In genomic region chr4:133337833-133338520, GRCm38 (mm10) we compare ENCODE assay signal across 8 mouse cellular contexts. TPM values are rescaled to one million over a fixed set of nuclear protein-coding genes. Genes with fewer than 3 reads are reported as not detected.
DNase-seq lines count a peak whose midpoint lies in the region; ATAC-seq and TF ChIP-seq lines count a peak whose summit lies in the region.

No protein-coding gene starts in this region.

- peaks cover 5% of the 10 kb centered on the region; the same call in 1 of the 2 replicates for H3K4me1 ChIP-seq in embryonic facial prominence, embryonic 14.5 days (ENCODE audit: control insufficient read depth, insufficient read depth, low read length)
- H3K4me1 ChIP-seq in limb, embryonic 14.5 days (ENCODE audit: control insufficient read depth, insufficient read depth, low read length): peaks cover 9% of the 10 kb centered on the region
- H3K4me1 ChIP-seq in stomach, embryonic 14.5 days (ENCODE audit: control insufficient read depth, insufficient read depth, low read length): no peaks in the 10 kb centered on the region; the same call in 1 of the 2 replicates

- WGBS in embryonic facial prominence, embryonic 14.5 days: 11% methylated on average over 14 of the region's 14 CpGs
- WGBS in limb, embryonic 14.5 days: 10% methylated on average over 14 of the region's 14 CpGs
- 9% methylated on average over 14 of the region's 14 CpGs for WGBS in stomach, embryonic 14.5 days

- peak overlapping the region; percentile 79 for H3K9ac ChIP-seq in embryonic facial prominence, embryonic 14.5 days (ENCODE audit: low read depth, low read length)
- peak overlapping the region; percentile 80 for H3K9ac ChIP-seq in limb, embryonic 14.5 days (ENCODE audit: low read depth, low read length, severe bottlenecking)
- H3K9ac ChIP-seq in stomach, embryonic 14.5 days (replicated peaks; ENCODE audit: low read depth, low read length): peak overlapping the region; percentile 6; the same call in 1 of the 2 replicates

- H3K27ac ChIP-seq in gastrocnemius, adult 2 months: peak overlapping the region; percentile 92
- no peak overlapping the region for H3K27ac ChIP-seq in embryonic facial prominence, embryonic 14.5 days (replicated peaks; ENCODE audit: low read depth, low read length)
- H3K27ac ChIP-seq in limb, embryonic 14.5 days (replicated peaks; ENCODE audit: low read depth, low read length): no peak overlapping the region
- H3K27ac ChIP-seq in stomach, embryonic 14.5 days (ENCODE audit: low read length): no peak overlapping the region; the same call in 1 of the 2 replicates

- peak overlapping the region; percentile 69 for H3K4me2 ChIP-seq in embryonic facial prominence, embryonic 14.5 days (ENCODE audit: low read depth, low read length)
- peak overlapping the region; percentile 74 for H3K4me2 ChIP-seq in limb, embryonic 14.5 days (replicated peaks; ENCODE audit: low read depth, low read length, severe bottlenecking)
- peak overlapping the region; percentile 73 for H3K4me2 ChIP-seq in stomach, embryonic 14.5 days (replicated peaks; ENCODE audit: low read depth, low read length)

- no peak for TF ChIP-seq POLR2A in limb, embryonic 14.5 days (IDR thresholded peaks at IDR 0.05; ENCODE audit: borderline replicate concordance, extremely low read depth, insufficient read depth, insufficient read length)

- no peak for DNase-seq in gastrocnemius, adult 2 months
- no peak for DNase-seq in gastrocnemius, postnatal 36 days
- peak; percentile 48 for DNase-seq in 3T3-L1 (ENCODE audit: low read depth, low spot score)
- DNase-seq in embryonic facial prominence, embryonic 14.5 days (ENCODE audit: low spot score): no peak
- no peak for DNase-seq in limb, embryonic 14.5 days (ENCODE audit: low spot score)
- no peak for DNase-seq in frontal cortex, postnatal 25 days (ENCODE audit: low spot score in 2 of 2)
- DNase-seq in urinary bladder, adult 18-20 months (ENCODE audit: low spot score in 2 of 2): no peak

- peak overlapping the region; percentile 86 for H3K4me3 ChIP-seq in gastrocnemius, adult 2 months
- peak overlapping the region; percentile 69 for H3K4me3 ChIP-seq in embryonic facial prominence, embryonic 14.5 days (ENCODE audit: low read depth, low read length)
- peak overlapping the region; percentile 89 for H3K4me3 ChIP-seq in limb, embryonic 14.5 days (replicated peaks; ENCODE audit: low read length)
- peak overlapping the region; percentile 89 for H3K4me3 ChIP-seq in stomach, embryonic 14.5 days (ENCODE audit: low read depth, low read length)

- ATAC-seq in embryonic facial prominence, embryonic 14.5 days (ENCODE audit: low read depth): no peak
- no peak for ATAC-seq in limb, embryonic 14.5 days (ENCODE audit: low FRiP score, low read depth)
- no peak for ATAC-seq in stomach, embryonic 14.5 days (ENCODE audit: insufficient number of reproducible peaks, insufficient read depth, low FRiP score, low read depth)

- intact Hi-C loops in gastrocnemius, adult 2 months (cut with DNase I): no loop called here
- intact Hi-C loops in gastrocnemius, postnatal 36 days (cut with DNase I): no loop called here

- H3K36me3 ChIP-seq in embryonic facial prominence, embryonic 14.5 days (ENCODE audit: control insufficient read depth, insufficient read depth, low read length): no peaks in the 10 kb centered on the region
- no peaks in the 10 kb centered on the region for H3K36me3 ChIP-seq in limb, embryonic 14.5 days (ENCODE audit: control insufficient read depth, insufficient read depth, low read length)
- no peaks in the 10 kb centered on the region for H3K36me3 ChIP-seq in stomach, embryonic 14.5 days (ENCODE audit: control insufficient read depth, insufficient read depth, low read length)

- TF ChIP-seq CTCF in gastrocnemius, adult 2 months (IDR thresholded peaks at IDR 0.05): no peak

- H3K27me3 ChIP-seq in embryonic facial prominence, embryonic 14.5 days (replicated peaks; ENCODE audit: control insufficient read depth, insufficient read depth, low read length): no peaks in the 10 kb centered on the region
- no peaks in the 10 kb centered on the region for H3K27me3 ChIP-seq in limb, embryonic 14.5 days (ENCODE audit: control insufficient read depth, insufficient read depth, low read length)
- no peaks in the 10 kb centered on the region for H3K27me3 ChIP-seq in stomach, embryonic 14.5 days (ENCODE audit: control insufficient read depth, insufficient read depth, low read length)

- no peaks in the 10 kb centered on the region for H3K9me3 ChIP-seq in embryonic facial prominence, embryonic 14.5 days (ENCODE audit: control insufficient read depth, low read length)
- H3K9me3 ChIP-seq in limb, embryonic 14.5 days (ENCODE audit: control insufficient read depth, low read length): no peaks in the 10 kb centered on the region
- no peaks in the 10 kb centered on the region for H3K9me3 ChIP-seq in stomach, embryonic 14.5 days (ENCODE audit: control insufficient read depth, low read depth, low read length)

RNA-seq across cellular contexts. Expression of gene Wdtc1, which starts 15.3 kb away (rescaled TPM):
- total RNA-seq in gastrocnemius, adult 2 months (2021): 10 to 100 TPM; 86.7 to 93.4 TPM
- 10 to 100 TPM; 85.6 to 88.5 TPM for total RNA-seq in gastrocnemius, postnatal 36 days (2021)
- polyA plus RNA-seq in embryonic facial prominence, embryonic 14.5 days (2014; fragmentation: Nextera tagmentation; extraction: Ambion mirVana): 17.4 and 17.6 TPM in 2 replicates
- polyA plus RNA-seq in limb, embryonic 14.5 days (2012; rRNA removed): 27.8 and 35.9 TPM in 2 replicates
- polyA plus RNA-seq in limb, embryonic 14.5 days (2014; fragmentation: Nextera tagmentation; extraction: Ambion mirVana): 17.6 and 18.6 TPM in 2 replicates
- polyA plus RNA-seq in stomach, embryonic 14.5 days (2014; fragmentation: Nextera tagmentation; extraction: Ambion mirVana): 18.5 and 19.9 TPM in 2 replicates

RNA-seq across cellular contexts. Expression of gene Slc9a1, which starts 31.5 kb away (rescaled TPM):
- total RNA-seq in gastrocnemius, adult 2 months (2021): 10 to 100 TPM in 1 of 2 experiments, 1 to 10 TPM in 1; 8.1 to 11.7 TPM
- total RNA-seq in gastrocnemius, postnatal 36 days (2021): 1 to 10 TPM; 8.3 to 9.8 TPM
- 9.2 and 11.0 TPM in 2 replicates for polyA plus RNA-seq in embryonic facial prominence, embryonic 14.5 days (2014; fragmentation: Nextera tagmentation; extraction: Ambion mirVana)
- 36.7 and 46.7 TPM in 2 replicates for polyA plus RNA-seq in limb, embryonic 14.5 days (2012; rRNA removed)
- polyA plus RNA-seq in limb, embryonic 14.5 days (2014; fragmentation: Nextera tagmentation; extraction: Ambion mirVana): 11.4 and 11.5 TPM in 2 replicates
- 9.8 and 10.6 TPM in 2 replicates for polyA plus RNA-seq in stomach, embryonic 14.5 days (2014; fragmentation: Nextera tagmentation; extraction: Ambion mirVana)

Comparison
In these comparisons a context has a peak if more than half of its experiments do, and no peak if none do; other contexts are left out.
1. H3K9ac ChIP-seq: peak in every context shown above with its lines; median percentile 80 in limb, embryonic 14.5 days; 79 in embryonic facial prominence, embryonic 14.5 days; 6 in stomach, embryonic 14.5 days.